Mouse (Mus musculus) naive thymus-derived CD4-positive, alpha-beta T cell, adult 5 months (primary cell): Measurements from ENCODE around the gene Trim61. TPM values are rescaled to one million over a fixed set of nuclear protein-coding genes. Genes with fewer than 3 reads are reported as not detected.

Experiments
- polyA plus RNA-seq: library from polyadenylated mRNA; unstranded; fragments of 100-300 nt; shearing (Covaris generic); gene quantifications from one replicate; pipeline ENCODE4 v1.2.1, GENCODE M21; 2017

Trim61 gene
- not detected for polyA plus RNA-seq

DNA sequence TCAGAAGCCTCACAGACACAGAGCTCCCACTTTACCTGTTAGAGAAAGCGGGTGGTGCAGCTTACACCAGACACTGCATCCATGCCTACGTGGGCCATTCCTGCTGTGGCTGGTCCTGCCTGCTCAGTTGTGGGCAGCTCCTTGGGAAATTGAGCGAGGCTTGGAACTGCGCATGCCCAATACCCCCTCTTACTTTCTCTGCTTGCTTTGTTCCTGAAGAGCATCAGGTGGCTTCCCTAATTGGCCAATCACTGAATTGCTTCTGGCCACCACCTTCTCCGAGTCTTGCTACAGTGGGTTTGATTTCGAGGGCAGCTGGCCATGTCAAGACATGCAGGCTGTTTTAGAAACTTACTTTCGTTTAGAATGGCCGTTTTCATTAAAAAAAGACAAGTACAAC is at the start of gene Trim61, which contains the start of gene Trim60:
Trim61 (minus strand) TSS at position 101 of the 400 bp plus-strand sequence.
Trim60 (minus strand) TSS at position 162 of the 400 bp plus-strand sequence.

GRCm38 (mm10) chr8:65037117-65037533 is 18.8 kb upstream of the Trim61 start, which contains the start of gene Apela:
TSS of gene Apela (minus strand) at chr8:65037336.

GRCm38 (mm10) chr8:64987731-64988130 is 30.6 kb downstream of the Trim61 start, which contains the start of gene Trim75:
TSS of gene Trim75 (minus strand) at chr8:64987831.

Other genes with a start within 250 kb of the Trim61 start
- 24.5 TPM for gene Klhl2, start 168.5 kb downstream of the Trim61 start, polyA plus RNA-seq
- 63.4 TPM for gene Tmem192, start 71.3 kb downstream of the Trim61 start, polyA plus RNA-seq
- not detected for gene Trim75, start 30.7 kb downstream of the Trim61 start, polyA plus RNA-seq
- gene Trim60, start 61 bp upstream of the Trim61 start, polyA plus RNA-seq, result not detected
- not detected for gene Apela, start 18.8 kb upstream of the Trim61 start, polyA plus RNA-seq
- gene Gm10663, start 56.5 kb upstream of the Trim61 start, polyA plus RNA-seq, result not detected
- gene BC030870, start 111.0 kb upstream of the Trim61 start, polyA plus RNA-seq, result not detected